Mouse (Mus musculus) ES-Bruce4 (cell line): ENCODE data around the gene Mdm2.

Source experiments
- CTCF ChIP-seq: IDR thresholded peaks from one replicate; pipeline ENCODE4 v1.8.1; 2011; ENCODE audit warnings: low read depth, low read length
- POLR2A ChIP-seq: IDR thresholded peaks from one replicate; pipeline ENCODE4 v1.8.1; 2011; ENCODE audit warnings: low read length; ENCODE audit not compliant: insufficient read depth

DNA sequence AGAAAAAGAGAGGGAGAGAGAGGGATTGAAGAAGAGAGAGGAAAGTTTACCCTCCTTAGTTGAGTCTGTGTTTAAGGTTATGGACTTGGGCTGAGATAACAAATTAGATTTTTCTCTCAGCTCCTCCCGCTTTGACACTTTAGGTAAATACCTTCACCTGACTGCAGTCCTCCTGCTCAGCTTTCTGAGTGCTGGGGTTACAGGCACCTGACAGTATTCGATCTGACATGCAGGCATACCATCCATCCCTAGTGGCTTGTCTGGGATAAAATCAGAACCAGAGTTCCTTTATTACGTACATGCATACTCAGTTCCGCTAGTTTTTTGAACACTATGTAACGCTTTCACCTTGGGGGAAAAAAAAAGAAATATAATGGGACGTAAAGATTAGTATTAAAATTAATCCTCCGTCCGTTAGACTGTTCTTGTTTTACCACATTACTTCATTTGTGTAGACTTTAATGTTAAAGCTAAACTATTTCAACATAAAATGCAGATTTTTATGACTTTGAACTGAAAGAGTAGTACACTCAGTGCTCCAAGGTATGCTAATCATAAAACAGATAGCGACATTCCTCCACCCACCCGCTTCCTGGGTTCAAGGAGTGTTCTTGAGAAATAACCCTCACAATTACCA lies 38.6 kb upstream of the Mdm2 start:
- TF ChIP-seq POLR2A (no peak), CTCF (no peak)
